Mouse (Mus musculus) hindbrain, postnatal 0 days (tissue): ENCODE results near the gene Arhgef10l. TPM values are rescaled to one million over a fixed set of nuclear protein-coding genes. Genes with fewer than 3 reads are reported as not detected.

ENCODE experiments used
- ATAC-seq: fragments of 200-750 bp; cut with Nextera tagmentation; 2 replicates; pipeline ENCODE4 v1.8.0; 2017; ENCODE audit warnings: mild to moderate bottlenecking, moderate TSS enrichment, moderate library complexity
- DNase-seq: peaks from one replicate; pipeline ENCODE4 v3.0.0-alpha.2; 2015; ENCODE audit warnings: low spot score
- H3K27ac ChIP-seq: fragments of 300-500 bp; sonication (generic); 2 replicates; pipeline ENCODE4 v1.5.1; 2014; ENCODE audit warnings: mild to moderate bottlenecking
- H3K27me3 ChIP-seq: fragments of 300-500 bp; sonication (generic); 2 replicates; pipeline ENCODE4 v1.6.1; 2014; ENCODE audit warnings: low read length, mixed read lengths; ENCODE audit not compliant: insufficient read depth
- H3K36me3 ChIP-seq: fragments of 300-500 bp; sonication (generic); 2 replicates; pipeline ENCODE4 v1.6.1; 2014; ENCODE audit warnings: low read length, mixed read lengths; ENCODE audit not compliant: insufficient read depth
- H3K4me1 ChIP-seq: fragments of 300-500 bp; sonication (generic); 2 replicates; pipeline ENCODE4 v1.6.1; 2014; ENCODE audit warnings: antibody characterized with exemption, low read length, mixed read lengths; ENCODE audit not compliant: insufficient read depth
- H3K4me2 ChIP-seq: fragments of 300-500 bp; sonication (generic); 2 replicates; pipeline ENCODE4 v1.6.1; 2014; ENCODE audit warnings: low read depth, mild to moderate bottlenecking, low read length, moderate library complexity, mixed read lengths
- H3K4me3 ChIP-seq: fragments of 300-500 bp; sonication (generic); 2 replicates; pipeline ENCODE4 v1.5.1; 2014; ENCODE audit warnings: low read length
- H3K9ac ChIP-seq: fragments of 300-500 bp; sonication (generic); replicated peaks from 2 replicates; pipeline ENCODE4 v1.6.1; 2014; ENCODE audit warnings: mild to moderate bottlenecking, low read length, moderate library complexity, mixed read lengths
- H3K9me3 ChIP-seq: fragments of 300-500 bp; sonication (generic); 2 replicates; pipeline ENCODE4 v1.6.1; 2016; ENCODE audit warnings: low read length, mixed read lengths
- CTCF ChIP-seq: IDR thresholded peaks from 2 replicates; pipeline ENCODE4 v1.5.1; 2016; ENCODE audit warnings: antibody characterized with exemption, control low read depth, low read depth
- whole genome bisulfite sequencing: fragments of 180-500 bp; shearing (Covaris S2); extraction: QIAGEN DNeasy Blood & Tissue Kit; methylation state at CpG from one replicate; pipeline ENCODE4 v1.1.7; 2014; 5-methylcytosine and 5-hydroxymethylcytosine counted together
- polyA plus RNA-seq: library from polyadenylated mRNA; unstranded; fragments of >200 nt; fragmentation: Nextera tagmentation; extraction: Ambion mirVana; gene quantifications from 2 replicates; pipeline ENCODE4 v1.2.1, GENCODE M21; 2015
- total RNA-seq: library from RNA; depleted of rRNA; stranded (reverse); fragments of >200 nt; gene quantifications from 2 replicates; pipeline ENCODE4 v1.2.3, GENCODE M21; 2014

Gene Arhgef10l
- total and polyA plus RNA-seq, 2 experiments from 2014 or later = 22.5 to 79.2 TPM

- ATAC-seq (no peak), DNase-seq (no peak)
- no peaks in the 10 kb centered on the region for H3K4me1 ChIP-seq
- TF ChIP-seq CTCF = no peak
- no peaks in the 10 kb centered on the region for H3K9me3 ChIP-seq
- 22% methylated on average over 1 of the region's 1 CpGs for WGBS
- H3K4me2 ChIP-seq = no peak overlapping the region
- H3K4me3 ChIP-seq = no peak overlapping the region
- no peak overlapping the region for H3K27ac ChIP-seq
- 0 out of 2 replicates have a peak, but pooled peaks cover 5% of the 10 kb centered on the region for H3K27me3 ChIP-seq
- H3K36me3 ChIP-seq = no peaks in the 10 kb centered on the region
- no peak overlapping the region for H3K9ac ChIP-seq
These were observed 28.8 kb upstream of the Arhgef10l start for GRCm38 (mm10) chr4:140694551-140695060.

DNA sequence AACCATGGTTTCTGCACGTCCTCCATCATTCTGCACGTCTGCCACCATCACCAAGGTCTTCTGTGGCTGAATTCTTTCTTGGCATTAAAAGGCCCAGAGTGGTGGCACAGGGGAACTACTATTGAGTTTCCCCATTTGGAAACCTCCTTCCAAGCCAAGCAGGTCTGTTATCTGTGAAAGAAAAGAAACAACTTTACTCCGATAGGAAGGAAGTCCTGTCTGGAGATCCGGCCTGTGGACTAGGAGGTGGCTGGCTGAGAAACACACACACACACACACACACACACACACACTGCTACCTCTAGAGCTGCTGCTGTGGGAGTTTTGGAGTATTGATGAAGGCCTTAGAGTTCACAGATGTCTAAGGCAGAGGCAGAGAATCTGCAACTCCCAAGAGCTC lies 27.7 kb upstream of the Arhgef10l start:
- no peaks in the 10 kb centered on the region for H3K27me3 ChIP-seq
- no peaks in the 10 kb centered on the region for H3K4me1 ChIP-seq
- H3K9me3 ChIP-seq = no peaks in the 10 kb centered on the region
- no peak overlapping the region for H3K4me3 ChIP-seq
- no peak overlapping the region for H3K9ac ChIP-seq
- H3K36me3 ChIP-seq = no peaks in the 10 kb centered on the region
- no peak for TF ChIP-seq CTCF
- no peak for DNase-seq
- H3K27ac ChIP-seq = no peak overlapping the region
- no peak for ATAC-seq
- no peak overlapping the region for H3K4me2 ChIP-seq
- WGBS = 76% methylated on average over 4 of the region's 4 CpGs

GRCm38 (mm10) chr4:140691481-140691880 lies 25.7 kb upstream of the Arhgef10l start:
- WGBS = 60% methylated on average over 7 of the region's 7 CpGs

DNA sequence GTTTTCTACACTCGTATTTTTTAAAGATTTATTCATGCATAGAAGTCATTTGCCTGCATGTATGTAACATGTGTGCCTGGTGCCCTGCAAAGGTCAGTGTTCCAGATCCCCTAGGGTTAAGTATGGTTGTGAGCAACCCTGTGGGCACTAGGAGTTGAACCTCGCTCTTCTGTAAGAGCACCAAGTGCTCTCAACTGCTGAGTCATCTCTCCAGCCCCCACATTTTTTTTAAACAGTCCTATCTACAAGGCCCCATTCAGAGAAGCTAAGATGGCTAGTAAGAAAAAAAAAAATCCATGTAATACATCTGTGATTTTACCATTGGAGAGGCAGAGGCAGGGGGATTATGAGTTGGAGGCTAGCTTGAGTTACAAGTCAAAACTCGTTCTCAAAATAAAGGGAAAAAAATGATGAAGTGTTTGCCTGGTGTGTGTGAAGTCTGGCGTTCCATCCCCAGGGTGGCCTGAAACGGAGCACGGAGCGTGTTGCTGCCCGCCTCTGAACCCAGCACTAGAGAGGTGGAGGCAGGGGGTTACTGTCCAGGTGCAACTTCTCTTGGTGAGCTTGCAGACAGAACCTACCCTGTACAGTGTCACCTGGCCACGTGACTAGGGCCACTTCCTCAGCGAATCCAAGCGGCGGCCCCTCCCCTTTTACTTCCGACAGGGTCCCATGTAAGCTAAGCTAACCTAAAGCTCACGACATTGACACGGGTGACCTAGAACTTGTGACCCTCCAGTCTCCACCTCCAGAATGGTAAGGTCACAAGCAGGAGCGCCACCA lies 24.3 kb upstream of the Arhgef10l start:
- Histone ChIP-seq H3K9ac (no peak overlapping the region), H3K27me3 (no peaks in the 10 kb centered on the region), H3K4me3 (no peak overlapping the region), H3K27ac (no peak overlapping the region), H3K4me2 (no peak overlapping the region), H3K36me3 (no peaks in the 10 kb centered on the region), H3K4me1 (no peaks in the 10 kb centered on the region), H3K9me3 (no peaks in the 10 kb centered on the region)
- 84% methylated on average over 16 of the region's 16 CpGs for WGBS
- ATAC-seq (no peak), DNase-seq (no peak)
- no peak for TF ChIP-seq CTCF

More at GRCm38 (mm10) chr4:140691481-140691880, 25.7 kb upstream of the Arhgef10l start:
- TF ChIP-seq CTCF = no peak
- no peaks in the 10 kb centered on the region for H3K27me3 ChIP-seq
- H3K4me3 ChIP-seq = no peak overlapping the region
- H3K9me3 ChIP-seq = no peaks in the 10 kb centered on the region
- DNase-seq (no peak), ATAC-seq (no peak)
- H3K27ac ChIP-seq = no peak overlapping the region
- H3K9ac ChIP-seq = no peak overlapping the region
- no peaks in the 10 kb centered on the region for H3K36me3 ChIP-seq
- H3K4me1 ChIP-seq = no peaks in the 10 kb centered on the region
- no peak overlapping the region for H3K4me2 ChIP-seq

DNA sequence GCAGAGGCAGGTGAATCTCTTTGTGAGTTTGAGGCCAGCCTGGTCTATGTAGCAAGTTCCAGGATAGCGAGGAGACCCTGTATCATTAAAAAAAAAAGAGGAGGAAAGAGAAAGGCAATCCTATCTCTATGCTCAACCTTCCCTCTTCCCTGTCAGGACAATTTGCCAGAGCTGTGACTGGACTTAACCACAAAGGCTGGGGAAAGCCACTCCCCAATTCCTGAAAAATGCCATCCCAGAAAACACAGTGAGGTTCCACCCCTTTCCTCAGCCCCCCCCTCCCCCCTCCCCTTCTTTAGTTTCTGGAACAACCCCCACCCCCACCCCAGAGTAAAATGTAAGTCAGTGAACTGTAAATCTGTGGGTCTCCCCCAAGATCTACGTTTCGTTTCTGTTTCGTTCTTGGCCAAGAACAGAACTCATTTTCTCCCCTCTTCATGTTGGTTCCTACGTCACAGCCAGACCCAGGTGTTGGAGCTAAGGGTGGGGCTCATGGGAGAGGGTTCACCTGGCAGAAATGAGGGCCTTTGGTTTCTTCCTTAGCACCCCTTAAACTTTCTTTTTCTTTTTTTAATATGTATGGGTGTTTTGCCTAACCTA lies 23.1 kb upstream of the Arhgef10l start:
- Histone ChIP-seq H3K9me3 (no peaks in the 10 kb centered on the region), H3K4me3 (no peak overlapping the region), H3K4me1 (0 out of 2 replicates have a peak, but pooled peaks cover 4% of the 10 kb centered on the region), H3K36me3 (no peaks in the 10 kb centered on the region), H3K9ac (no peak overlapping the region), H3K27me3 (no peaks in the 10 kb centered on the region), H3K4me2 (no peak overlapping the region), H3K27ac (no peak overlapping the region)
- 88% methylated on average over 5 of the region's 5 CpGs for WGBS
- TF ChIP-seq CTCF = no peak
- DNase-seq (no peak), ATAC-seq (no peak)

- H3K9ac ChIP-seq = no peak overlapping the region
- no peaks in the 10 kb centered on the region for H3K27me3 ChIP-seq
- no peak overlapping the region for H3K4me3 ChIP-seq
- WGBS = 71% methylated on average over 11 of the region's 12 CpGs
- H3K4me1 ChIP-seq = 0 out of 2 replicates have a peak, but pooled peaks cover 4% of the 10 kb centered on the region
- no peak for TF ChIP-seq CTCF
- no peak for ATAC-seq
- no peaks in the 10 kb centered on the region for H3K36me3 ChIP-seq
- H3K27ac ChIP-seq = no peak overlapping the region
- DNase-seq = no peak
- no peaks in the 10 kb centered on the region for H3K9me3 ChIP-seq
- H3K4me2 ChIP-seq = no peak overlapping the region
These were observed 22.4 kb upstream of the Arhgef10l start for GRCm38 (mm10) chr4:140688044-140688825.
